Mouse (Mus musculus) ES-E14 (cell line): ENCODE measurements around the gene St8sia4. TPM values are rescaled to one million over a fixed set of nuclear protein-coding genes. Genes with fewer than 3 reads are reported as not detected.

Experiments used
- DNase-seq: peaks from one replicate; pipeline ENCODE4 v3.0.0-alpha.2; 2013; ENCODE audit warnings: low read depth, low spot score
- H3K27ac ChIP-seq: 2 replicates; pipeline ENCODE4 v1.5.1; 2012; ENCODE audit warnings: low read depth, mild to moderate bottlenecking, low read length, moderate library complexity, mixed read lengths; ENCODE audit not compliant: poor library complexity, insufficient read depth, severe bottlenecking
- H3K36me3 ChIP-seq: 2 replicates; pipeline ENCODE4 v1.6.1; 2012; ENCODE audit warnings: mild to moderate bottlenecking, low read length, moderate library complexity, mixed read lengths; ENCODE audit not compliant: control insufficient read depth, poor library complexity, insufficient read depth, severe bottlenecking
- H3K4me1 ChIP-seq, 2 experiments: fragments of 150-350 bp in 1 of 2; sonication (generic) in 1 of 2; 2 replicates each; pipeline ENCODE4 v1.6.1; 2012; ENCODE audit warnings: low read length in 2 of 2, mild to moderate bottlenecking in 1 of 2, mixed read lengths in 1 of 2; ENCODE audit not compliant: control insufficient read depth in 2 of 2, insufficient read depth in 2 of 2, poor library complexity in 1 of 2
- H3K4me3 ChIP-seq, 2 experiments: fragments of 150-350 bp in 1 of 2; sonication (generic) in 1 of 2; 2 replicates each; pipeline ENCODE4 v1.5.1; 2012; ENCODE audit warnings: low read length in 2 of 2, low read depth in 1 of 2, mild to moderate bottlenecking in 1 of 2, mixed read lengths in 1 of 2; ENCODE audit not compliant: insufficient read depth in 1 of 2, poor library complexity in 1 of 2, severe bottlenecking in 1 of 2
- H3K9ac ChIP-seq: 2 replicates; pipeline ENCODE4 v1.6.1; 2012; ENCODE audit warnings: low read depth, mild to moderate bottlenecking, low read length, mixed read lengths; ENCODE audit not compliant: poor library complexity, insufficient read depth, severe bottlenecking
- H3K9me3 ChIP-seq: fragments of 150-350 bp; sonication (generic); 2 replicates; pipeline ENCODE4 v1.6.1; 2012; ENCODE audit warnings: low read depth, mild to moderate bottlenecking, low read length; ENCODE audit not compliant: control insufficient read depth, insufficient read depth
- CHD2 ChIP-seq: IDR thresholded peaks from 2 replicates; pipeline ENCODE4 v1.6.1; 2014; ENCODE audit warnings: mild to moderate bottlenecking, low read depth, low read length, inconsistent platforms
- HCFC1 ChIP-seq: IDR thresholded peaks from 2 replicates; pipeline ENCODE4 v1.6.1; 2012; ENCODE audit warnings: low read length, inconsistent platforms, borderline replicate concordance; ENCODE audit not compliant: insufficient read depth
- MAFK ChIP-seq: IDR thresholded peaks from 2 replicates; pipeline ENCODE4 v1.6.1; 2014; ENCODE audit warnings: mild to moderate bottlenecking, low read depth, low read length, inconsistent platforms; ENCODE audit not compliant: insufficient read depth
- ZC3H11A ChIP-seq: IDR thresholded peaks from 2 replicates; pipeline ENCODE4 v1.6.1; 2012; ENCODE audit warnings: low read depth, mild to moderate bottlenecking, inconsistent platforms, low read length, borderline replicate concordance
- ZNF384 ChIP-seq: IDR thresholded peaks from 2 replicates; pipeline ENCODE4 v1.6.1; 2012; ENCODE audit warnings: low read depth, low read length, inconsistent platforms
- in situ Hi-C, 2 experiments: fragments of 600-800 bp; cut with MboI; formaldehyde crosslinking; loops; one replicate each; pipeline ENCODE4 v1.15.1; 2025; ENCODE audit warnings: low sequenced_read_pairs in 2 of 2, inconsistent platforms in 1 of 2; ENCODE audit not compliant: unreplicated experiment in 2 of 2
- total RNA-seq: library from RNA; depleted of rRNA; stranded (reverse); fragments of 300-350 nt; gene quantifications from 2 replicates; pipeline ENCODE4 v1.2.3, GENCODE M21; 2012

The St8sia4 gene
- total RNA-seq, 1 experiment, result 0.71 TPM

DNA sequence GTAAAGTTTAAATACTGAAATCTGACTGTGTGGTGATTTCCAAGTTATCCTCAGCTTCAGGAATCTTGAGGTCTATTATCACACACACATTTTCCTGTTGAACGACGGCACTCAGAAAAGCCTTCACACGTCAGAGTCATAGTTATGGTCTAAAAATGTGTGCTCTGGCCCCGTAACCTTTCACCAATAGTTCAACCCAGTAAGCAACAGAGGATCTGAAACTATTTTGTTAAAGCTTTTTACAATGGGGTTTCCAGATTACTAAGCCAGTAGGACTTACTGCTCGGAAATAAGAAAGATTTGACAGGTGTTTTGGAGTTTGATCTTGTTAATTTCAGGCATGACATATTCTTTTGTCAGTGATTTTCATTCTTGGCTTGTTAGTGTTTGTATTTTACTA lies 43.0 kb downstream of the St8sia4 start:
- Histone ChIP-seq H3K27ac (no peak overlapping the region), H3K9me3 (no peaks in the 10 kb centered on the region), H3K9ac (no peak overlapping the region), H3K4me1 (no peaks in the 10 kb centered on the region), H3K4me3 (no peak overlapping the region), H3K36me3 (no peaks in the 10 kb centered on the region)
- no peak for DNase-seq
- in situ Hi-C loops, result no loop called here
- TF ChIP-seq ZNF384 (no peak), CHD2 (no peak), ZC3H11A (no peak), HCFC1 (no peak), MAFK (no peak)

DNA sequence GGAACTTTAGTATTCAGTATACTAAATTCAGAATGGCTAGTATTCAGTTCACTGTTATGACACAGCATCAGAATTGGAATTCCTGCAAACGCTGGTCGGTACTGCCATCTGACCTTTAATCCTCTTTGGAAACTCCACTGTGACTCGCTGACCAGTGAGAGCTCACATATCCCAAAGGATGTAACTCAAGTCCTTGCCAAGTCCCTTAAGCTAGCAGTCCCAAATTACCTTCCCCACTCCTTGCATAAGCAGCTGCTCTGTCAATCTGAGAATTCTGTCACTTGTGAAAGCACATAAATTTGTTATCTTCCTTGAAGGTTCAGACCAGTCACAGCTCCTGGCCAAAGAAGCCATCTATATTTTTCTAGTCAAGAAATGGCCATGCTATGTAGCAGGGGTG lies 48.7 kb downstream of the St8sia4 start:
- H3K9ac ChIP-seq, result no peak overlapping the region
- H3K4me3 ChIP-seq, result no peak overlapping the region
- TF ChIP-seq ZNF384 (no peak), CHD2 (no peak), ZC3H11A (no peak), MAFK (no peak), HCFC1 (no peak)
- no peaks in the 10 kb centered on the region for H3K4me1 ChIP-seq
- DNase-seq, result no peak
- H3K27ac ChIP-seq, result no peak overlapping the region
- in situ Hi-C loops, result no loop called here
- H3K9me3 ChIP-seq, result no peaks in the 10 kb centered on the region
- H3K36me3 ChIP-seq, result no peaks in the 10 kb centered on the region

DNA sequence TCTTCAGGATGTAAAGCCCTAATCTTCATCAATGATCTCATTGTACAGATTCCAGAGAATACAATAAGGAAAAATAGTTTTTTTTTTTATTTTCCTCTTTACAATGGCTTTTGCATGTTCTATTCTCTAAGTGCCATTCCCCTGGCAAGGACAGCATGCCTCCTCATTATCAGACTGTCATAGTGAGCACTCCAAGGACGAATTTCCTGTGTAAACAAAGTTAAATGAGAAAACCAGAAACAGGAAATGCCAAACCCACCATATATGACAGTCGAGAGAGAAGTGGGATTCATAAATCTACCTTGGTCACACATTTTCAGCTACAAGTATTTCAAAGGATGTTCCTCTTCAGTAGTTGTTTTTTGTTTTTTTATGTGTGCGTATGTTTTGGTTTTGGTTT lies 49.2 kb downstream of the St8sia4 start:
- no peaks in the 10 kb centered on the region for H3K9me3 ChIP-seq
- no peak overlapping the region for H3K9ac ChIP-seq
- TF ChIP-seq ZC3H11A (no peak), ZNF384 (no peak), HCFC1 (no peak), CHD2 (no peak), MAFK (no peak)
- H3K27ac ChIP-seq, result no peak overlapping the region
- no peaks in the 10 kb centered on the region for H3K4me1 ChIP-seq
- no peaks in the 10 kb centered on the region for H3K36me3 ChIP-seq
- in situ Hi-C loops, result no loop called here
- H3K4me3 ChIP-seq, result no peak overlapping the region
- no peak for DNase-seq

DNA sequence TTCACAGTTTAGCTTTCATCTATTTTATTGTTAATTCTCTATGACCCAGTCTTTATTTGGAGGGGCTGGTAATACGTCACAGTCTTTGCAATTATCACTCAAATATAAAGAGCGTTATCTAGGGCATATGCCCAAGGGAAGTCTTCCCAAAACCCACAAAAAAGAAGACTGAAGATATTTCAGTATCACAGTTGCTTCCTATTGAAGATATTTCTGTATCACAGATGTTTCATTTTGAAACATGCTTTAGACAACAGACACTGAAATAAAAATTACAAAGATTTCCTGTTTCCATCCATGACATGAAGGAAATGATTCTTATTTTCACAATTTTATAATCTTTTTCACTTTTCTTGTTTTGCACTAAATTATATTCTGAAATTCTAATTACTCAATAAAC lies 57.4 kb downstream of the St8sia4 start:
- no peaks in the 10 kb centered on the region for H3K4me1 ChIP-seq
- no peak overlapping the region for H3K4me3 ChIP-seq
- no peaks in the 10 kb centered on the region for H3K36me3 ChIP-seq
- in situ Hi-C loops, result no loop called here
- no peak overlapping the region for H3K27ac ChIP-seq
- H3K9me3 ChIP-seq, result no peaks in the 10 kb centered on the region
- no peak overlapping the region for H3K9ac ChIP-seq
- TF ChIP-seq ZC3H11A, result no peak
- no peak for TF ChIP-seq ZNF384
- no peak for TF ChIP-seq CHD2
- TF ChIP-seq HCFC1, result no peak
- no peak for TF ChIP-seq MAFK
- DNase-seq, result no peak

DNA sequence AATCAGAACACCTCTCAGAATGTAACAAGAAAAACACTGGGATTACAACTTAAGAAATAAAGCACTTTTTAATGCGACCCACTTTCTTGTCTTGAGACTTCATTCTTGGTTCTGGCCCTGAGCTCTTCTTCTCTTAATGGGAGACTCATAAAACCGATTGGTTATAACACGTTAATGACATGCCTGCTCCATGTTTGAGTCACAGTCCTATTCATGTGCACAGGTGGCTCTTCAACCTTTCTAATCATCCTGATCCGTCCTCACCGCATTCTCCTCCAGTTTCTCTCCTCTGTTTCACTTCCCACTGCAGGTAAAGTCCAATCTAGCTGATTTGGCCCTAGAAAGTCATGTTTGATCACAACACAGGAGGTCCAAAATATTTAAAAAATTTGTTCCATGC lies 58.3 kb downstream of the St8sia4 start:
- TF ChIP-seq ZC3H11A (no peak), CHD2 (no peak), ZNF384 (no peak), MAFK (no peak), HCFC1 (no peak)
- H3K36me3 ChIP-seq, result no peaks in the 10 kb centered on the region
- no peak overlapping the region for H3K27ac ChIP-seq
- H3K9ac ChIP-seq, result no peak overlapping the region
- H3K9me3 ChIP-seq, result no peaks in the 10 kb centered on the region
- H3K4me3 ChIP-seq, result no peak overlapping the region
- in situ Hi-C loops, result no loop called here
- no peak for DNase-seq
- H3K4me1 ChIP-seq, result no peaks in the 10 kb centered on the region
